Mouse (Mus musculus): ENCODE results near the gene 1500009L16Rik. TPM values are rescaled to one million over a fixed set of nuclear protein-coding genes. Genes with fewer than 3 reads are reported as not detected.
A peak's percentile ranks its signal among the peaks of the same experiment; 100 is the strongest.

1500009L16Rik gene
- total and polyA plus RNA-seq, 2 experiments = not detected

DNA sequence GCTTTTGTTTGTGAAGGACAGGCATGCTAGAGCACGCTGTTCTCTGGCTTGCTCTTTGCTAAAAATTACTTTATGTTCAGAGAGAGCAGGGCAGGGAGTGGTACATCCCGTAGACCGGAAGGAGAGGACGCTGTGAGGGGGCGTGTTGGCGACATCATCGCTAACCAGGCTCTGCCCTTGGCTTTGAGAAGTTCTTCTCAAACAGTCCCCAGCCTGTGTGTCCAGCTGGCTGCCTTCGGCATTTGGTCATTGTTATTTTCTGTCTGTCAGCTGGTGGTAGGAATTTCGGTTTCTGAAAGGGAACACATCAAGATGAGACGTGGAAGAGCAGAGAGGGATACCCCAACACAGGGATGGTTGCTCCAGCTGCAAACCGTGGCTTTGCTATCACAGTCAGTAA is 3.5 kb downstream of the 1500009L16Rik start:
- TF ChIP-seq CTCF (IDR thresholded peaks at IDR 0.05; ENCODE audit: low read depth, low read length) (no peak), POLR2A (IDR thresholded peaks at IDR 0.05; ENCODE audit: extremely low read depth, insufficient read depth, low read length) (no peak)
- no peak overlapping the region for H3K4me3 ChIP-seq (ENCODE audit: insufficient read depth, low read depth, low read length)
- DNase-seq (ENCODE audit: extremely low read depth, low read depth, low spot score) = no peak
- peaks cover 4% of the 10 kb centered on the region; the same call in 1 of the 2 replicates for H3K4me1 ChIP-seq (ENCODE audit: control insufficient read depth, insufficient read depth, low read length)
- WGBS = 76% methylated on average over 11 of the region's 11 CpGs
- H3K79me2 ChIP-seq (ENCODE audit: control insufficient read depth, insufficient read depth, low read length) = no peaks in the 10 kb centered on the region
- H3K9ac ChIP-seq (ENCODE audit: low read depth, low read length) = no peak overlapping the region
- H3K36me3 ChIP-seq (ENCODE audit: control insufficient read depth, insufficient read depth, low read length) = no peaks in the 10 kb centered on the region
- no peak overlapping the region for H3K27ac ChIP-seq (replicated peaks; ENCODE audit: insufficient read depth, low read depth, low read length)
- H3K27me3 ChIP-seq (ENCODE audit: control insufficient read depth, insufficient read depth, low read length) = peaks cover 2% of the 10 kb centered on the region; the same call in 1 of the 2 replicates

DNA sequence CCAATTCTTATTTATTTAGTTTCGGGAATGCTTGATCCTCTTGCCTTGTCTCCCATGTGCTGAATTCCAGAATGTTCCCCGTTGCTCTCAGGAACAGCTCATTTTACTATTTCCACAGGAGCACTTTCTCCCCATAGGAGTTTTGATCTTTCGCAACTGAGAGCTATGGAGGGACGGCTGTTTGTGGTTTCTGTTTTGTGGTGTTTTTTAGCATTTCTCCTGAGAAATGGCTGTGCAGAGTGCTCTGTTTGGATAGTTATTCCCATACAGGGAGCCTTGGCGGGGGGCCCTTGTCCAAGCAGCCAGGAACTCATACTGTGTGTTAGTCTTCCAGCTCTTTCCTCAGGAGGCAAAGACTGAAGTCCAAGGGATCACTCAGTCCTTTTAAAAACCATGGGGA is 5.2 kb downstream of the 1500009L16Rik start:
- no peak overlapping the region for H3K27ac ChIP-seq (replicated peaks; ENCODE audit: insufficient read depth, low read depth, low read length)

DNA sequence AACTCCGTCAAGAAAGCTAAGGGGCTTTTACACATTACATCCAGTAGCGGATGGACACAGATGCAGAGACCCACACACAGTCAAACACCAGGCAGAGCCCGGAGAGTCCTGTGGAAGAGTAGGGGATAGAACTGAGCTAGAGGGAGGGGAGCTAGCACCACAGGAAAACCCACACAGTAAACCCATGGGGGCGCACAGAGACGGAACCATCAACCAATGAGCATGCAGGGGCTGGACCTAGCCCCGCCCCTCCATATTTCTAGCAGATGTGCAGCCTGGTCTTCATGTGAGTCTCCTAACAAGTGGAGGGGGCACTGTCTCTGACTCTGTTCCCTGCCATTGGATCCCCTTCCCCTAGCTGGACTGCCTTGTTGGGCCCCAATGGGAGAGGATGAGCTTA is 5.9 kb downstream of the 1500009L16Rik start:
- WGBS = 87% methylated on average over 6 of the region's 6 CpGs
- no peaks in the 10 kb centered on the region for H3K79me2 ChIP-seq (ENCODE audit: control insufficient read depth, insufficient read depth, low read length)
- H3K27me3 ChIP-seq (ENCODE audit: control insufficient read depth, insufficient read depth, low read length) = no peaks in the 10 kb centered on the region
- H3K36me3 ChIP-seq (ENCODE audit: control insufficient read depth, insufficient read depth, low read length) = no peaks in the 10 kb centered on the region
- no peak overlapping the region for H3K4me3 ChIP-seq (ENCODE audit: insufficient read depth, low read depth, low read length)
- TF ChIP-seq POLR2A (IDR thresholded peaks at IDR 0.05; ENCODE audit: extremely low read depth, insufficient read depth, low read length) (no peak), CTCF (IDR thresholded peaks at IDR 0.05; ENCODE audit: low read depth, low read length) (no peak)
- no peak overlapping the region for H3K9ac ChIP-seq (ENCODE audit: low read depth, low read length)
- no peak overlapping the region for H3K27ac ChIP-seq (replicated peaks; ENCODE audit: insufficient read depth, low read depth, low read length)
- no peaks in the 10 kb centered on the region for H3K4me1 ChIP-seq (ENCODE audit: control insufficient read depth, insufficient read depth, low read length)
- DNase-seq (ENCODE audit: extremely low read depth, low read depth, low spot score) = no peak

More for the DNA sequence above, 5.2 kb downstream of the 1500009L16Rik start:
- WGBS = 59% methylated on average over 5 of the region's 5 CpGs
- peaks cover 2% of the 10 kb centered on the region; the same call in 1 of the 2 replicates for H3K27me3 ChIP-seq (ENCODE audit: control insufficient read depth, insufficient read depth, low read length)
- no peak overlapping the region for H3K9ac ChIP-seq (ENCODE audit: low read depth, low read length)
- H3K79me2 ChIP-seq (ENCODE audit: control insufficient read depth, insufficient read depth, low read length) = no peaks in the 10 kb centered on the region
- DNase-seq (ENCODE audit: extremely low read depth, low read depth, low spot score) = no peak
- no peaks in the 10 kb centered on the region for H3K4me1 ChIP-seq (ENCODE audit: control insufficient read depth, insufficient read depth, low read length)
- TF ChIP-seq CTCF (IDR thresholded peaks at IDR 0.05; ENCODE audit: low read depth, low read length) = no peak
- H3K4me3 ChIP-seq (ENCODE audit: insufficient read depth, low read depth, low read length) = no peak overlapping the region
- no peaks in the 10 kb centered on the region for H3K36me3 ChIP-seq (ENCODE audit: control insufficient read depth, insufficient read depth, low read length)

DNA sequence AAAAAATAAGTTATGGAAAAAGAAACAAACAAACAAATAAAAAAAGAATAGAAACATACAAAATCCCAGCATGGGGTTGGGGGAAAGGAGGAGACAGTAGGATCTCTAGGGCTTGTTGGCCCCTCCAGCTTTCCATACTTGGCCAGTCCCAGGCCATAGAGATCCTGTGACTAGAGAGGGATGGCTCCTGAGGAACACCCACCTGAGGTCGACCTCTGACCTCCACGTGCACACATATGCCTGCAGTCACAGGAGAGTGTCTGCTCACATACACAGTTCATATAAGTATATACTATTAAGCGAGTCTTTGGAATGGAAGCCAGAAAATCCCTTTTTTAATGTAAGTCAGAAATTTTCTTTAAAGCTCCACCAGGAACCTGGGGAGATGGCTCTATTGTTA is 6.4 kb downstream of the 1500009L16Rik start:
- no peak for TF ChIP-seq POLR2A (IDR thresholded peaks at IDR 0.05; ENCODE audit: extremely low read depth, insufficient read depth, low read length)
- Histone ChIP-seq H3K27me3 (ENCODE audit: control insufficient read depth, insufficient read depth, low read length) (no peaks in the 10 kb centered on the region), H3K79me2 (ENCODE audit: control insufficient read depth, insufficient read depth, low read length) (no peaks in the 10 kb centered on the region), H3K36me3 (ENCODE audit: control insufficient read depth, insufficient read depth, low read length) (no peaks in the 10 kb centered on the region), H3K4me3 (ENCODE audit: insufficient read depth, low read depth, low read length) (no peak overlapping the region), H3K9ac (ENCODE audit: low read depth, low read length) (no peak overlapping the region), H3K27ac (replicated peaks; ENCODE audit: insufficient read depth, low read depth, low read length) (no peak overlapping the region), H3K4me1 (ENCODE audit: control insufficient read depth, insufficient read depth, low read length) (no peaks in the 10 kb centered on the region)
- 71% methylated on average over 3 of the region's 3 CpGs for WGBS
- no peak for DNase-seq (ENCODE audit: extremely low read depth, low read depth, low spot score)

DNA sequence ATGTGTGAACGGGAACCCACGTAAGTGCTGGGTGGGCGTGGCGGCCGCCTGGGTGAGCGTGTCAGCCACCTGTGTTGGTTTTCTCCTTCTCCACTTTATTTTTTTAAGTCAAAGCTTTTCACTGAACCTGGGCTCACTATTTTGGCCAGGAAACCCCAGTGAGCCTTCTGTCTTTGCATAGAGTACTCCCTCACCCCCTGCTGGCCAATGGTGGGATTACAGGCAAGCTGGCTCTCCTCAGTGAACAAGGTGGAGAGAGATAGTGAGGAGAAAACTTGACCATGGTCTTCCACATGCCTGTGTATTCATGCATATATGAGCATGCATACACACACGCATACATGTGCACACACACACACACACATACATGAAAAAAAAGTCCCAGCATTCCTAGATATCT is 6.8 kb downstream of the 1500009L16Rik start:
- H3K27ac ChIP-seq (replicated peaks; ENCODE audit: insufficient read depth, low read depth, low read length) = no peak overlapping the region
- peak; percentile 35 for DNase-seq (ENCODE audit: extremely low read depth, low read depth, low spot score)
- 27% methylated on average over 7 of the region's 7 CpGs for WGBS
- no peaks in the 10 kb centered on the region for H3K4me1 ChIP-seq (ENCODE audit: control insufficient read depth, insufficient read depth, low read length)
- H3K27me3 ChIP-seq (ENCODE audit: control insufficient read depth, insufficient read depth, low read length) = no peaks in the 10 kb centered on the region
- no peaks in the 10 kb centered on the region for H3K36me3 ChIP-seq (ENCODE audit: control insufficient read depth, insufficient read depth, low read length)
- H3K9ac ChIP-seq (ENCODE audit: low read depth, low read length) = no peak overlapping the region
- H3K4me3 ChIP-seq (ENCODE audit: insufficient read depth, low read depth, low read length) = no peak overlapping the region
- no peaks in the 10 kb centered on the region for H3K79me2 ChIP-seq (ENCODE audit: control insufficient read depth, insufficient read depth, low read length)
- peak; percentile 81 for TF ChIP-seq CTCF (IDR thresholded peaks at IDR 0.05; ENCODE audit: low read depth, low read length)
- no peak for TF ChIP-seq POLR2A (IDR thresholded peaks at IDR 0.05; ENCODE audit: extremely low read depth, insufficient read depth, low read length)

DNA sequence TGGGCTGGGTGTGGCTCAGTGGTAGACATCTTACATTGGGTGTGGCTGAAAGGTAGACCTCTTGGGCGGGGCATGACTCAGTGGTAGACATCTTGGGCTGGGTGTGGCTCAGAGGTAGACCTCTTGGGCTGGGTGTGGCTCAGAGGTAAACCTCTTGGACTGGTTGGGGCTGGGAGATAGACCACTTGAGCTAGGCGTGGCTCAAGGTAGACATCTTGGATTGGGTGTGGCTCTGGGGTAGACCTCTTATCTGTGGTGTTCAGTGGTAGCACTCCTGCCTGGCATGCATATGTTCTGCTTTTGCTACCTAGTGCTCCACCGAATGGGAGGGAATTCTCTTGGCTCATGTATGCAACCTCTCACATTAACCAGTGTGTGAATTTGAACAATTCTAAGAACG is 11.1 kb downstream of the 1500009L16Rik start:
- H3K9ac ChIP-seq (ENCODE audit: low read depth, low read length) = no peak overlapping the region
- no peak for DNase-seq (ENCODE audit: extremely low read depth, low read depth, low spot score)
- no peak overlapping the region for H3K4me3 ChIP-seq (ENCODE audit: insufficient read depth, low read depth, low read length)
- H3K36me3 ChIP-seq (ENCODE audit: control insufficient read depth, insufficient read depth, low read length) = no peaks in the 10 kb centered on the region
- H3K79me2 ChIP-seq (ENCODE audit: control insufficient read depth, insufficient read depth, low read length) = no peaks in the 10 kb centered on the region
- no peak for TF ChIP-seq CTCF (IDR thresholded peaks at IDR 0.05; ENCODE audit: low read depth, low read length)
- TF ChIP-seq POLR2A (IDR thresholded peaks at IDR 0.05; ENCODE audit: extremely low read depth, insufficient read depth, low read length) = no peak
- H3K27ac ChIP-seq (replicated peaks; ENCODE audit: insufficient read depth, low read depth, low read length) = no peak overlapping the region
- H3K4me1 ChIP-seq (ENCODE audit: control insufficient read depth, insufficient read depth, low read length) = no peaks in the 10 kb centered on the region
- H3K27me3 ChIP-seq (ENCODE audit: control insufficient read depth, insufficient read depth, low read length) = no peaks in the 10 kb centered on the region
- 88% methylated on average over 4 of the region's 4 CpGs for WGBS
